Mouse (Mus musculus): ENCODE measurements around the gene Rin2. TPM values are rescaled to one million over a fixed set of nuclear protein-coding genes. Genes with fewer than 3 reads are reported as not detected.

Gene Rin2
- polyA plus RNA-seq, 1 experiment, result 12.3 TPM

DNA sequence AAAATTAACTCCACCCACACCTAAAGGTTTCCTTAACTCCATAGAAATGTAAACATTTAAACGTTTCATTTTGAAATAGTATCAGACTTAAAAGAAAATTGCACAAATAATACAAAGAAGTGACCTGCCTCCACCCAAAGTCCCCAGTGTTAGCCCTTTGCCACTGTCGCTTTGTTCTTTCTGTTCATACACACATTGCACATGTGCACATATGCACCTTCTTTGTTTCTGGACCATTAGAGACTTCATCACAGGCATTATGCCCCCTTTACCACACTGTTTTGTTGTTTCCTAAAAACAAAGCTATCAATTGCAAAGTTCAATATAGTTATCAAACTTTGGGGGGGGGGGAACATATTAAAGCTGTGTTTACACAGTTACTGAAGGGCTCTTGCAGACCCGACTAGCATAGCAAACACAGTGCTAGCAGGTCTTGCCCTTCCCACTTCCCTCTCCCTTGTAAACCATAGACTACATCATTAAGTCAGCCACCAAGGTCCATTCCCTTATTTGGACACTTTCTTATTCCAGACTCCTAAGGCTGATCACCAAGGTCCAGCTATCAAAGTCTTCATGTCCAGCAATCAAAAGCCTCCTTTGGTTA is 200.0 kb downstream of the Rin2 start:
- H3K4me1 ChIP-seq (ENCODE audit: control insufficient read depth, insufficient read depth, low read length), result no peaks in the 10 kb centered on the region
- no peaks in the 10 kb centered on the region for H3K27me3 ChIP-seq (ENCODE audit: control insufficient read depth, insufficient read depth, low read length)
- no peak for TF ChIP-seq POLR2A (IDR thresholded peaks at IDR 0.05; ENCODE audit: borderline replicate concordance, insufficient read depth, low read length)
- TF ChIP-seq CTCF (IDR thresholded peaks at IDR 0.05; ENCODE audit: borderline replicate concordance, insufficient read depth, low read depth, low read length), result no peak
- DNase-seq, result no peak
- 72% methylated on average over 3 of the region's 3 CpGs for WGBS
- H3K27ac ChIP-seq (ENCODE audit: insufficient read depth, low read length), result no peak overlapping the region
- H3K4me3 ChIP-seq (replicated peaks; ENCODE audit: insufficient read depth, low read depth, low read length), result no peak overlapping the region

DNA sequence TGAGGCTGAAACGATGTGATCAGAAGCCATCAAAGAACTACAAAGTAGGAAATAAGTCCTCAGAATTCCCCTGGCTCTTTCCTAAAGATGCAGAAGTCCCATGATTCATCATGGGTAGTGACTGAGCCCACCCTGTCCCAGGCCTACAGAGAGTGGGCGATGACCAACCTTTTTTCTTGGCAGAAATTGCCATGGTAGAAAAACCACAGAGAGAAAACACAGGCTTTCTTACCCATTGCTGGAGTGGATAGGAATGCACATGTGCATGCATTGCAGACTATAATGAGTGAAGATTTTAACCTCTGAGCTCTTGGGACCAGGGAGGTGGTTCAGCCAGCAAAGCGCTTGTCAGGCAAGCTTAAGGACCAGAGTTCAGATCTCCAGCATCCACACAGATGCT is 202.2 kb downstream of the Rin2 start:
- Histone ChIP-seq H3K4me3 (replicated peaks; ENCODE audit: insufficient read depth, low read depth, low read length) (no peak overlapping the region), H3K27me3 (ENCODE audit: control insufficient read depth, insufficient read depth, low read length) (no peaks in the 10 kb centered on the region), H3K4me1 (ENCODE audit: control insufficient read depth, insufficient read depth, low read length) (no peaks in the 10 kb centered on the region; the same call in 1 of the 2 replicates), H3K27ac (ENCODE audit: insufficient read depth, low read length) (no peak overlapping the region)
- 91% methylated on average over 3 of the region's 3 CpGs for WGBS
- TF ChIP-seq CTCF (IDR thresholded peaks at IDR 0.05; ENCODE audit: borderline replicate concordance, insufficient read depth, low read depth, low read length) (no peak), POLR2A (IDR thresholded peaks at IDR 0.05; ENCODE audit: borderline replicate concordance, insufficient read depth, low read length) (no peak)
- no peak for DNase-seq

- H3K27me3 ChIP-seq (ENCODE audit: control insufficient read depth, insufficient read depth, low read length), result no peaks in the 10 kb centered on the region
- H3K27ac ChIP-seq (ENCODE audit: insufficient read depth, low read length), result no peak overlapping the region
- DNase-seq, result peak; percentile 43 to 49
- H3K4me1 ChIP-seq (ENCODE audit: control insufficient read depth, insufficient read depth, low read length), result no peaks in the 10 kb centered on the region; the same call in 1 of the 2 replicates
- no peak overlapping the region for H3K4me3 ChIP-seq (replicated peaks; ENCODE audit: insufficient read depth, low read depth, low read length)
- TF ChIP-seq CTCF (IDR thresholded peaks at IDR 0.05; ENCODE audit: borderline replicate concordance, insufficient read depth, low read depth, low read length), result no peak
- TF ChIP-seq POLR2A (IDR thresholded peaks at IDR 0.05; ENCODE audit: borderline replicate concordance, insufficient read depth, low read length), result no peak
- 26% methylated on average over 11 of the region's 11 CpGs for WGBS
These were observed 206.1 kb downstream of the Rin2 start for GRCm38 (mm10) chr2:145880887-145881747.

DNA sequence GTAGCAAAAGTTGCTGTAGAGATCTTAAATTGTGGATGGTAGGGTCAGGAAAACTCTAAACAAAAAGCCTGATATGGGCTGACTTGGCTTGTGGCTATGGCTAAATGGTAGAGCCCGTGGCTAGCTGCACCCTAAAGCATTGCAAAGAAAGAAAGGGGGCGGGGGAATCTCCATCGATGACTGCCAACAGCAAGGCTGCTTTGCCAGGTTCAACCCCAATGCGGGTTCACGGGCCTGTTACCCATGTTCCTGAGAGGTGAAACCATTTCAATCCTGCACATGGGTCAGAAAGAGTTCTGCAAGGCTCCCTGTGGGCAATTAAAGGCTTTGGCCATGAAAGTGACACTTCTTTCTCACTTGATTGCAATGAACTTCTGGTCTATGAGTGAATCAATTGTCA is 206.9 kb downstream of the Rin2 start:
- H3K27ac ChIP-seq (ENCODE audit: insufficient read depth, low read length), result no peak overlapping the region
- TF ChIP-seq CTCF (IDR thresholded peaks at IDR 0.05; ENCODE audit: borderline replicate concordance, insufficient read depth, low read depth, low read length) (no peak), POLR2A (IDR thresholded peaks at IDR 0.05; ENCODE audit: borderline replicate concordance, insufficient read depth, low read length) (no peak)
- H3K4me1 ChIP-seq (ENCODE audit: control insufficient read depth, insufficient read depth, low read length), result no peaks in the 10 kb centered on the region; the same call in 1 of the 2 replicates
- no peak overlapping the region for H3K4me3 ChIP-seq (replicated peaks; ENCODE audit: insufficient read depth, low read depth, low read length)
- no peak for DNase-seq
- H3K27me3 ChIP-seq (ENCODE audit: control insufficient read depth, insufficient read depth, low read length), result no peaks in the 10 kb centered on the region
- WGBS, result 58% methylated on average over 5 of the region's 5 CpGs

DNA sequence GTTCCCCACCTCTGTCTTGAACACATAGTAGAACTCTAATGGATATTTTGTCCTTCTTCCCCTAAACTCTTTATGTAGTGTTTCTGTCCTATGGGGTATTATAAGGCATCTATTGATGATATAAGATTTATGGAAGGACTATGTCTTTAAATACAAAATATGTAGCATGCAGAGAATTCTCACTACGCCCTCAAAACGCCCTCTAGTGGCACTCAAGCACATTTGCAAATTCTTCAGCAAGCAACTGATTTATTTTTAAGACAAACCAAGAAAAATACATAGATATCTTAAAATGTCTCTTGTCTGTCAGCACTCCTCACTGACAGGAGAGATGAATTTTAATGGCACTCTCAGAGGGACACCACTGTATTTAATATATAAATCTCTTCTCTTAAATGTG is 207.4 kb downstream of the Rin2 start:
- TF ChIP-seq POLR2A (IDR thresholded peaks at IDR 0.05; ENCODE audit: borderline replicate concordance, insufficient read depth, low read length) (no peak), CTCF (IDR thresholded peaks at IDR 0.05; ENCODE audit: borderline replicate concordance, insufficient read depth, low read depth, low read length) (peak; percentile 21; the same call in 1 of the 2 replicates)
- DNase-seq, result no peak
- H3K27me3 ChIP-seq (ENCODE audit: control insufficient read depth, insufficient read depth, low read length), result no peaks in the 10 kb centered on the region
- H3K4me1 ChIP-seq (ENCODE audit: control insufficient read depth, insufficient read depth, low read length), result no peaks in the 10 kb centered on the region; the same call in 1 of the 2 replicates
- WGBS, result 12% methylated on average over 2 of the region's 2 CpGs
- no peak overlapping the region for H3K4me3 ChIP-seq (replicated peaks; ENCODE audit: insufficient read depth, low read depth, low read length)
- no peak overlapping the region for H3K27ac ChIP-seq (ENCODE audit: insufficient read depth, low read length)

GRCm38 (mm10) chr2:145884036-145884912 is 209.3 kb downstream of the Rin2 start:
- no peak overlapping the region for H3K4me3 ChIP-seq (replicated peaks; ENCODE audit: insufficient read depth, low read depth, low read length)
- no peaks in the 10 kb centered on the region for H3K27me3 ChIP-seq (ENCODE audit: control insufficient read depth, insufficient read depth, low read length)
- no peak for TF ChIP-seq POLR2A (IDR thresholded peaks at IDR 0.05; ENCODE audit: borderline replicate concordance, insufficient read depth, low read length)
- no peak for TF ChIP-seq CTCF (IDR thresholded peaks at IDR 0.05; ENCODE audit: borderline replicate concordance, insufficient read depth, low read depth, low read length)
- H3K4me1 ChIP-seq (ENCODE audit: control insufficient read depth, insufficient read depth, low read length), result no peaks in the 10 kb centered on the region; the same call in 1 of the 2 replicates
- DNase-seq, result no peak
- no peak overlapping the region; the same call in 1 of the 2 replicates for H3K27ac ChIP-seq (ENCODE audit: insufficient read depth, low read length)
- WGBS, result 62% methylated on average over 17 of the region's 17 CpGs
